Mouse (Mus musculus) liver, embryonic 14 days (tissue): ENCODE data around the gene Camk1g. TPM values are rescaled to one million over a fixed set of nuclear protein-coding genes. Genes with fewer than 3 reads are reported as not detected.

Experiments
- polyA plus RNA-seq: library from polyadenylated mRNA; depleted of rRNA; stranded (reverse); fragments of >200 nt; gene quantifications from 2 replicates; pipeline ENCODE4 v1.2.3, GENCODE M21; 2012; rRNA removed

Gene Camk1g
- 0.14 and 0.29 TPM in 2 replicates for polyA plus RNA-seq

GRCm38 (mm10) chr1:193370096-193370495, at the start of gene Camk1g:
Camk1g (minus strand) TSS chr1:193370298.

Other genes with a start within 250 kb of the Camk1g start
- gene Diexf, start 240.0 kb downstream of the Camk1g start, polyA plus RNA-seq: 7.4 and 8.2 TPM in 2 replicates
- gene Irf6, start 217.2 kb downstream of the Camk1g start, polyA plus RNA-seq: 1.2 and 1.5 TPM in 2 replicates
- gene A130010J15Rik, start 202.3 kb downstream of the Camk1g start, polyA plus RNA-seq: 2.6 and 2.9 TPM in 2 replicates
- 5.0 and 5.8 TPM in 2 replicates for gene Traf3ip3, start 168.6 kb downstream of the Camk1g start, polyA plus RNA-seq
- 0.19 and 0.31 TPM in 2 replicates for gene Lamb3, start 162.6 kb downstream of the Camk1g start, polyA plus RNA-seq
- gene Hsd11b1, start 106.2 kb downstream of the Camk1g start, polyA plus RNA-seq: 2.1 and 2.9 TPM in 2 replicates
- 45.5 and 50.6 TPM in 2 replicates for gene G0s2, start 97.1 kb downstream of the Camk1g start, polyA plus RNA-seq